9 mouse cellular contexts compared by ENCODE assay signal in genomic region chr19:47279372-47279771, GRCm38 (mm10).
DNase-seq lines count a peak whose midpoint lies in the region; ATAC-seq lines count a peak whose summit lies in the region.
"Had no signal": no experiment of that assay in that cellular context is flagged by ENCODE, and none has a peak within 500 bp of the region (broad histone marks: within the 10 kb centered on the region; RNA-seq: fewer than 3 reads in every experiment).

No protein-coding gene starts in this region.

- intact Hi-C loops in gastrocnemius, postnatal 14 days (cut with DNase I; ENCODE audit: low total_unique reads) = no loop called here

- no peaks in the 10 kb centered on the region for H3K36me3 ChIP-seq in neural tube, embryonic 15.5 days
- peaks cover 77% of the 10 kb centered on the region for H3K36me3 ChIP-seq in kidney, embryonic 15.5 days
- H3K36me3 ChIP-seq in stomach, embryonic 16.5 days (ENCODE audit: control insufficient read depth, insufficient read depth, low read length) = peaks cover 15% of the 10 kb centered on the region

- no peak for ATAC-seq in neural tube, embryonic 15.5 days (ENCODE audit: low FRiP score)
- ATAC-seq in kidney, embryonic 15.5 days (replicated peaks; ENCODE audit: low FRiP score) = no peak
- 0 out of 2 replicates have a peak, but pooled peaks have one; percentile 7 for ATAC-seq in stomach, embryonic 16.5 days (ENCODE audit: insufficient read depth, low FRiP score)
- ATAC-seq: CD4-positive, CD25-positive, alpha-beta regulatory T cell, adult 4 months had no signal

- peak overlapping the region; percentile 38; the same call in 1 of the 2 replicates for H3K27ac ChIP-seq in neural tube, embryonic 15.5 days (replicated peaks)
- peak overlapping the region; percentile 84 for H3K27ac ChIP-seq in kidney, embryonic 15.5 days
- peak overlapping the region; percentile 79 for H3K27ac ChIP-seq in stomach, embryonic 16.5 days (ENCODE audit: low read length)

- 86% methylated on average over 4 of the region's 4 CpGs for WGBS in neural tube, embryonic 15.5 days
- WGBS in kidney, embryonic 15.5 days = 61% methylated on average over 4 of the region's 4 CpGs
- 43% methylated on average over 4 of the region's 4 CpGs for WGBS in stomach, embryonic 16.5 days

- H3K4me1 ChIP-seq in neural tube, embryonic 15.5 days = peaks cover 11% of the 10 kb centered on the region; the same call in 1 of the 2 replicates
- peaks cover 47% of the 10 kb centered on the region for H3K4me1 ChIP-seq in kidney, embryonic 15.5 days
- H3K4me1 ChIP-seq in stomach, embryonic 16.5 days (ENCODE audit: control insufficient read depth, insufficient read depth, low read length) = peaks cover 37% of the 10 kb centered on the region

- H3K27me3 ChIP-seq in neural tube, embryonic 15.5 days (replicated peaks) = no peaks in the 10 kb centered on the region
- no peaks in the 10 kb centered on the region for H3K27me3 ChIP-seq in kidney, embryonic 15.5 days
- no peaks in the 10 kb centered on the region for H3K27me3 ChIP-seq in stomach, embryonic 16.5 days (ENCODE audit: control insufficient read depth, insufficient read depth, low read length)

- no peak overlapping the region for H3K9ac ChIP-seq in neural tube, embryonic 15.5 days (replicated peaks)
- no peak overlapping the region for H3K9ac ChIP-seq in kidney, embryonic 15.5 days
- peak overlapping the region; percentile 40; the same call in 1 of the 2 replicates for H3K9ac ChIP-seq in stomach, embryonic 16.5 days (ENCODE audit: low read length)

- peak; percentile 44 for DNase-seq in gastrocnemius, postnatal 14 days
- DNase-seq in gastrocnemius, adult 18-20 months (ENCODE audit: low spot score) = no peak
- no peak for DNase-seq in neural tube, embryonic 10.5 days (ENCODE audit: extremely low spot score, low spot score)
- DNase-seq in left cerebral cortex, adult 11 months (ENCODE audit: low spot score) = no peak
- no peak for DNase-seq in T-cell, adult 2 months (ENCODE audit: low spot score)

- H3K9me3 ChIP-seq in neural tube, embryonic 15.5 days (replicated peaks) = no peaks in the 10 kb centered on the region
- H3K9me3 ChIP-seq in kidney, embryonic 15.5 days (replicated peaks) = no peaks in the 10 kb centered on the region
- H3K9me3 ChIP-seq in stomach, embryonic 16.5 days (replicated peaks; ENCODE audit: control insufficient read depth, low read length) = no peaks in the 10 kb centered on the region

- no peak overlapping the region for H3K4me2 ChIP-seq in neural tube, embryonic 15.5 days
- no peak overlapping the region for H3K4me2 ChIP-seq in kidney, embryonic 15.5 days
- H3K4me2 ChIP-seq in stomach, embryonic 16.5 days (ENCODE audit: low read depth, low read length) = no peak overlapping the region

- no peak overlapping the region for H3K4me3 ChIP-seq in neural tube, embryonic 15.5 days (replicated peaks)
- no peak overlapping the region for H3K4me3 ChIP-seq in kidney, embryonic 15.5 days (replicated peaks)
- no peak overlapping the region for H3K4me3 ChIP-seq in stomach, embryonic 16.5 days (replicated peaks; ENCODE audit: low read length)
